Mouse (Mus musculus) midbrain, embryonic 15.5 days (tissue): Measurements from ENCODE around the gene Zfp59. TPM values are rescaled to one million over a fixed set of nuclear protein-coding genes. Genes with fewer than 3 reads are reported as not detected.
"Not testable (repeated sequence)": the region's sequence is repeated elsewhere in the genome, so short reads cannot be mapped to it uniquely, and the experiment has no call there.

ENCODE experiments used
- ATAC-seq: fragments of 200-750 bp; cut with Nextera tagmentation; replicated peaks from 2 replicates; pipeline ENCODE4 v1.8.0; 2017; ENCODE audit warnings: moderate TSS enrichment
- H3K27ac ChIP-seq: fragments of 300-500 bp; sonication (generic); 2 replicates; pipeline ENCODE4 v1.5.1; 2015; ENCODE audit warnings: mild to moderate bottlenecking, inconsistent platforms
- H3K27me3 ChIP-seq: fragments of 300-500 bp; sonication (generic); replicated peaks from 2 replicates; pipeline ENCODE4 v1.6.1; 2015; ENCODE audit warnings: inconsistent platforms
- H3K36me3 ChIP-seq: fragments of 300-500 bp; sonication (generic); replicated peaks from 2 replicates; pipeline ENCODE4 v1.6.1; 2015; ENCODE audit warnings: inconsistent platforms
- H3K4me1 ChIP-seq: fragments of 300-500 bp; sonication (generic); 2 replicates; pipeline ENCODE4 v1.6.1; 2015; ENCODE audit warnings: inconsistent platforms
- H3K4me2 ChIP-seq: fragments of 300-500 bp; sonication (generic); 2 replicates; pipeline ENCODE4 v1.6.1; 2015; ENCODE audit warnings: inconsistent platforms, mild to moderate bottlenecking, moderate library complexity
- H3K4me3 ChIP-seq: fragments of 300-500 bp; sonication (generic); 2 replicates; pipeline ENCODE4 v1.5.1; 2015; ENCODE audit warnings: mild to moderate bottlenecking, inconsistent platforms
- H3K9ac ChIP-seq: fragments of 300-500 bp; sonication (generic); 2 replicates; pipeline ENCODE4 v1.6.1; 2015; ENCODE audit warnings: mild to moderate bottlenecking, inconsistent platforms
- H3K9me3 ChIP-seq: fragments of 300-500 bp; sonication (generic); 2 replicates; pipeline ENCODE4 v1.6.1; 2016; ENCODE audit warnings: inconsistent platforms
- WGBS: fragments of 180-500 bp; shearing (Covaris S2); methylation state at CpG from one replicate; pipeline ENCODE4 v1.1.7; 2015; ENCODE audit warnings: mixed read lengths; 5-methylcytosine and 5-hydroxymethylcytosine counted together
- polyA plus RNA-seq: library from polyadenylated mRNA; unstranded; fragments of >200 nt; fragmentation: Nextera tagmentation; extraction: Ambion mirVana; gene quantifications from 2 replicates; pipeline ENCODE4 v1.2.1, GENCODE M21; 2015

The Zfp59 gene
- polyA plus RNA-seq = 11.5 and 12.0 TPM in 2 replicates

- H3K27me3 ChIP-seq = no peaks in the 10 kb centered on the region
- peak; percentile 97 for ATAC-seq
- H3K9me3 ChIP-seq = no peaks in the 10 kb centered on the region
- peak within 1 kb of the TSS; percentile 91 for H3K27ac ChIP-seq
- WGBS = 3% methylated on average over 34 of the region's 34 CpGs
- H3K4me1 ChIP-seq = peaks cover 16% of the 10 kb centered on the region
- peak within 1 kb of the TSS; percentile 69 for H3K4me2 ChIP-seq
- H3K36me3 ChIP-seq = no peaks in the 10 kb centered on the region
- H3K9ac ChIP-seq = peak within 1 kb of the TSS; percentile 66
- H3K4me3 ChIP-seq = peak within 1 kb of the TSS; percentile 56
These were observed at the start of gene Zfp59 for GRCm38 (mm10) chr7:27838323-27839249. Gene Zfp59 (plus strand): TSS chr7:27838607.

- Histone ChIP-seq H3K27ac (no peak overlapping the region), H3K4me2 (no peak overlapping the region), H3K4me3 (no peak overlapping the region), H3K9me3 (peaks cover 5% of the 10 kb centered on the region), H3K27me3 (no peaks in the 10 kb centered on the region), H3K36me3 (no peaks in the 10 kb centered on the region), H3K4me1 (no peaks in the 10 kb centered on the region), H3K9ac (no peak overlapping the region)
- 82% methylated on average over 5 of the region's 5 CpGs for WGBS
- ATAC-seq = no peak
These were observed 49.1 kb upstream of the Zfp59 start for GRCm38 (mm10) chr7:27789306-27789705.

GRCm38 (mm10) chr7:27793865-27794264, 44.5 kb upstream of the Zfp59 start:
- not testable (repeated sequence) for ATAC-seq, H3K9me3 ChIP-seq, H3K27me3 ChIP-seq, H3K27ac ChIP-seq, H3K4me2 ChIP-seq, H3K4me3 ChIP-seq, H3K4me1 ChIP-seq, H3K9ac ChIP-seq, H3K36me3 ChIP-seq
- 67% methylated on average over 3 of the region's 3 CpGs for WGBS

DNA sequence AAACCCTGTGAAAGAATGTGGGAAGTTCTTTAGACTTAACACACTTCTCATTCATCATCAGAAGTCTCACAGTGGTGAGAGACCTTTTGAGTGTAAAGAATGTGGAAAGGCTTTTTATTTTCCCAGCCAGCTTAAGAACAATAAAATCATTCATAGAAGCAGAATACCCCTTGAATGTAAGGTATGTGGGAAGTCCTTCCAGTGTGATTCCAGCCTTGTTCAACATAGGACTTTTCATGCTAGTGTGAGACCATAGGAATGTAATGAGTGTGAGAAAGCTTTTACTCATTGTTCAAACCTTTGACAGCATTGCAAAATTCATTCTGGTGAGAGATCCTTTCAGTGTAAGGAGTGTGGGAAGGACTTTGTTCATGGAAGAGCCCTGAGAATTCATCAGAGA, 43.8 kb upstream of the Zfp59 start:
- no peak overlapping the region for H3K4me2 ChIP-seq
- no peaks in the 10 kb centered on the region for H3K9me3 ChIP-seq
- H3K4me1 ChIP-seq = peaks cover 6% of the 10 kb centered on the region; the same call in 1 of the 2 replicates
- H3K9ac ChIP-seq = no peak overlapping the region
- H3K4me3 ChIP-seq = no peak overlapping the region
- H3K36me3 ChIP-seq = no peaks in the 10 kb centered on the region
- no peak for ATAC-seq
- no peak overlapping the region for H3K27ac ChIP-seq
- no peaks in the 10 kb centered on the region for H3K27me3 ChIP-seq

- Histone ChIP-seq H3K36me3 (no peaks in the 10 kb centered on the region), H3K4me3 (no peak overlapping the region), H3K27ac (peak overlapping the region; percentile 69), H3K27me3 (no peaks in the 10 kb centered on the region), H3K9me3 (no peaks in the 10 kb centered on the region), H3K9ac (no peak overlapping the region), H3K4me1 (peaks cover 6% of the 10 kb centered on the region; the same call in 1 of the 2 replicates), H3K4me2 (peak overlapping the region; percentile 30; the same call in 1 of the 2 replicates)
- 16% methylated on average over 8 of the region's 8 CpGs for WGBS
- peak; percentile 76; the same call in 1 of the 2 replicates for ATAC-seq
These were observed 40.2 kb upstream of the Zfp59 start for GRCm38 (mm10) chr7:27797906-27798811.

GRCm38 (mm10) chr7:27801137-27801536, 37.3 kb upstream of the Zfp59 start:
- Histone ChIP-seq H3K9me3 (no peaks in the 10 kb centered on the region), H3K4me2 (no peak overlapping the region), H3K27ac (no peak overlapping the region), H3K4me3 (no peak overlapping the region), H3K27me3 (no peaks in the 10 kb centered on the region), H3K9ac (no peak overlapping the region), H3K36me3 (no peaks in the 10 kb centered on the region), H3K4me1 (peaks cover 18% of the 10 kb centered on the region)
- no peak for ATAC-seq
- 48% methylated on average over 2 of the region's 2 CpGs for WGBS

DNA sequence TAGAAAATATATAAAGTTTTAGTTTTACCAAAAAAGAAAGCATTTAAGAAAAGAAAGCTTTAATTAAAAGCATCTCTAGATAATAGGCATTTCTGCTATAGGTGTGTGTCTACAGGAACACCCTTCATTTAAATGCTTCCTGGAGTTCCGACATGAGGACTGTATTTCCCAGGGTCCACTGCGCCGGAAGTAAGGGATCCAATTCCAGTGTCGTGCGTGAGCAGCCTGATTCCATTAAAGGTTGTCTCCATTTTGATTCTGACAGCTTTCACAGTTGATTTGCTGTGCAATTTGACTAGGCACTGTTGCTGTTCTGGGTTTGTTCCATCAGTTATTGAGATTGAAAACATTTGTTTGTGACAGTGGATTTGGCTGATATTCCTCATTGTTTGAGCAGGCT, 35.4 kb upstream of the Zfp59 start:
- Histone ChIP-seq H3K4me3 (no peak overlapping the region), H3K9ac (no peak overlapping the region), H3K27ac (no peak overlapping the region), H3K4me2 (no peak overlapping the region), H3K36me3 (no peaks in the 10 kb centered on the region), H3K4me1 (peaks cover 19% of the 10 kb centered on the region), H3K9me3 (no peaks in the 10 kb centered on the region), H3K27me3 (no peaks in the 10 kb centered on the region)
- 77% methylated on average over 5 of the region's 5 CpGs for WGBS
- no peak for ATAC-seq

GRCm38 (mm10) chr7:27804297-27805030, 33.9 kb upstream of the Zfp59 start:
- Histone ChIP-seq H3K27ac (peak overlapping the region; percentile 63), H3K4me3 (peak overlapping the region; percentile 67), H3K27me3 (no peaks in the 10 kb centered on the region), H3K36me3 (peaks cover 6% of the 10 kb centered on the region; the same call in 1 of the 2 replicates), H3K9me3 (no peaks in the 10 kb centered on the region), H3K4me1 (peaks cover 13% of the 10 kb centered on the region), H3K4me2 (peak overlapping the region; percentile 62), H3K9ac (peak overlapping the region; percentile 36)
- WGBS = under 1% methylated on average over 25 of the region's 25 CpGs
- ATAC-seq = peak; percentile 94

GRCm38 (mm10) chr7:27806896-27807295, 31.5 kb upstream of the Zfp59 start, which contains the start of gene Zfp626:
Gene Zfp626 (plus strand): TSS chr7:27807196.
- not testable (repeated sequence) for H3K27me3 ChIP-seq, H3K27ac ChIP-seq, H3K9me3 ChIP-seq, ATAC-seq, H3K4me2 ChIP-seq, H3K4me3 ChIP-seq, H3K9ac ChIP-seq
- WGBS = 92% methylated on average over 3 of the region's 3 CpGs
- Histone ChIP-seq H3K36me3 (peaks cover 12% of the 10 kb centered on the region; the same call in 1 of the 2 replicates), H3K4me1 (peaks cover 13% of the 10 kb centered on the region)

DNA sequence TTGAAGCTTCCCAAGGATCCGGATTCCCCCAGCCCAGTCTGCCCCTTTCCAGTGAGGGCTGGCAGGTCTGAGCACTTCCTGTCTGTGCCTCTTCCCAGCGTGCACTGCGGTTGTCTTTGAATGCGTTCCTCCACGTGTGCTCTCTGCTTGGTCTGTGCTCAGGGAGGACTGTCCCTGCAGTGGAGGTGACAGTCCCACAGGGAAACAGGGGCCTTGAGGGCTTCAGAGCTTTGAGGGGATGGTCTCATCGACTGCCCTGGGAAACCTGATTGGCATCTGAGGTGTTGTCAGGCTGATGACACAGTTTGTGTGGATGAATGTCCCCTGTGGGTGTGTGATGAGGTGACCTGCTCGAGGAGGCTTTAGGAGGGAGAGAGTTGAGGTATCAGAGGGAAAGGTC, 31.1 kb upstream of the Zfp59 start:
- 79% methylated on average over 7 of the region's 7 CpGs for WGBS
- not testable (repeated sequence) for ATAC-seq

DNA sequence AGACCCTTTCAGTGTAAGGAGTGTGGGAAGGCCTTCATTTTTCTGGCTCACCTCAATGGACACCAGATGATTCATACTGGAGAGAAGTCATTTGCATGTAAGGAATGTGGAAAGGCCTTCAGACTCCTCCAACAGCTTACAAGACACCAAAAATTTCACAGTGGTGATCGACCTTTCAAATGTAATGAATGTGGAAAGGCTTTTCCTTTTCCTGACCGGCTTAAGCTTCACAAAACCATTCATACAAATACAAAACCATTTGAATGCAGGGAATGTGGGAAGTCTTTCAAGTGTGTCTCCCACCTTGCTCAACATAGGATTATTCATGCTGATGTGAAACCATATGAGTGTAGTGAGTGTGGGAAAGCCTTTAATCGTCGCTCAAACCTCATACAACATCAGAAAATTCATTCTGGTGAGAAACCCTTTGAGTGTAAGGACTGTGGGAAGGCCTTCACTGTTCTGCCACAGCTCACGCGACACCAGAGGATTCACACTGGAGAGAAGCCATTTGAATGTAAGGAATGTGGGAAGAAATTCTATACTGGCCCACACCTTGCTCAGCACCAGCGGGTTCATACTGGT, 19.8 kb upstream of the Zfp59 start:
- no peak for ATAC-seq
- Histone ChIP-seq H3K9ac (no peak overlapping the region), H3K27me3 (no peaks in the 10 kb centered on the region), H3K27ac (no peak overlapping the region), H3K36me3 (peaks cover 32% of the 10 kb centered on the region), H3K9me3 (no peaks in the 10 kb centered on the region; the same call in 1 of the 2 replicates), H3K4me3 (no peak overlapping the region), H3K4me1 (no peaks in the 10 kb centered on the region), H3K4me2 (no peak overlapping the region)
- 85% methylated on average over 7 of the region's 7 CpGs for WGBS

More for the DNA sequence above, 31.1 kb upstream of the Zfp59 start:
- not testable (repeated sequence) for H3K9ac ChIP-seq, H3K9me3 ChIP-seq, H3K27me3 ChIP-seq, H3K27ac ChIP-seq, H3K4me3 ChIP-seq, H3K4me2 ChIP-seq
- Histone ChIP-seq H3K36me3 (peaks cover 12% of the 10 kb centered on the region; the same call in 1 of the 2 replicates), H3K4me1 (peaks cover 13% of the 10 kb centered on the region)
